Mouse (Mus musculus) CD8-positive naive resting alpha-beta T cell, adult 2 months (primary cell): ENCODE data around the gene Uts2r.

ENCODE experiments used
- DNase-seq, 2 experiments: peaks; one replicate each; pipeline ENCODE4 v3.0.0; 2022; ENCODE audit warnings: low read depth in 2 of 2, low spot score in 2 of 2

Gene Uts2r

DNA sequence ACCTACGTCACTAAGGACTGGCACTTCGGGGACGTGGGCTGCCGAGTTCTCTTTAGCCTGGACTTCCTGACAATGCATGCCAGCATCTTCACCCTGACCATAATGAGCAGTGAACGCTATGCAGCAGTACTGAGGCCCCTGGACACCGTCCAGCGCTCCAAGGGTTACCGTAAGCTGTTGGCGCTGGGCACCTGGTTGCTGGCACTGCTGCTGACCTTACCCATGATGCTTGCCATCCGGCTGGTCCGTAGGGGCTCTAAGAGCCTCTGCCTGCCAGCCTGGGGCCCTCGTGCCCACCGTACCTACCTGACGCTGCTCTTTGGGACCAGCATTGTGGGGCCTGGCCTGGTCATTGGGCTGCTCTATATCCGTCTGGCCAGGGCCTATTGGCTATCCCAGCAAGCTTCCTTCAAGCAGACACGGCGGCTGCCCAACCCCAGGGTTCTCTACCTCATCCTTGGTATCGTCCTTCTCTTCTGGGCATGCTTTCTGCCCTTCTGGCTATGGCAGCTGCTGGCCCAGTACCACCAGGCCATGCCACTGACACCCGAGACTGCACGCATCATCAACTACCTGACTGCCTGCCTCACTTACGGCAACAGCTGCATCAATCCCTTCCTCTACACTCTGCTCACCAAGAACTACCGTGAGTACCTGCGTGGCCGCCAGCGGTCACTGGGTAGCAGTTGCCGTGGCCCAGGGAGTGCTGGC is 720 bp downstream of the Uts2r start:
- DNase-seq: no peak

DNA sequence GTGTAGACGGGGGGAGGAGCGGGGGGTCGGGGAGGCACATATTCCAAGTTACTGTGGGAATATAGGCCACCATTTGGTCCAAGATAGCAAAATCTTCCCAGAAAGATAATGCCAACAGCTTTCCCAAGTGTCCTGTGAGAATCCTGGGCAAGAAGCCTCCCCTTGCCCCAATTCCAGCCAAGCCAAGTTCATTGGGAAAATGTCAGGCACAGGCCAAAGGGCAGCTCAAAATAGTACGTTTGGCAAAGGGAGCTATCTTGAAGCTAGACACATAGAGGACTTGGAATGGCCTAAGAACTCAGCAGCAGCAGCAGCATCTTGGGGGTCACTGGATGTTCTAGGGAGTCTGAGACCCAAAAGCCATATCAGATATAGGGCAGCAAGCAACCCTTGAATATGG is 3.7 kb downstream of the Uts2r start:
- no peak for DNase-seq

DNA sequence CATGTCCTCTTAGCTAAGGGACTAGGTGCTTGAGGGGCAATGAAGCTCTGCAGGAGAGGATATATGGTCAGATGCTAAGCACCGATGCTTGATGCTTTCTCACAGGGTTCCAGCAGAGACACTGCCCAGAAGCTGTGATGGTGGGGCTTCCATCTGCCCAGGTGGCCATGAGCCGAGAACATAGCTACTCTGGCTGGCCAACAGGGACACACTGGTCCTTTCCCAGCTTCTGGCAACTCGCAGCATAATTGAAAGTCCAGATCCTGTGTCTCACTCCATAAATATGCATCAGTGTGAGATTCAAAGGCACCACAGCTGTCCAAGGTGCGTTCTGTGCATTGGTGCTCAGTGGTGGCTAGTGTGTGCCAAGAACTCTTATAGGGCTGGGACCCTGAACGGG is 13.1 kb downstream of the Uts2r start:
- DNase-seq: no peak

DNA sequence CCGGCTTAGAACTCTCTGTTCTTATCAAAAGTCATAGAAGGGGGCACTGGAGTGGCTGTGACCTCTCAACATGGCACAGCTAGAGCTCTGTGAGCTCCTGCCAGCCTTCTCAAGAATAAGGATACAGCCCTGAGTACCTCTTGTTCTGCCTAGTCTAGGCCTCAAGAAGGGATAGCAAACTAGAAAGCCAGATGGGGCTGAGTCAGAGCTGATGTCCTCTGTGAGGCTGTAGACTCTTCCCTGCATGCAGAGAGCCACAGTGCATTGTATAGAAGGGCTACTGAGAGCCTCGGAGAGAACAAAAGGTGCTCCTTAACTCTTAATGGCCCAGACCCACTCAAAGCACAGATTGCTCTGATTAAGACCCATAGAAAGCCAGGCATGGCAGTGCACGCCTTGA is 14.2 kb downstream of the Uts2r start:
- no peak for DNase-seq

DNA sequence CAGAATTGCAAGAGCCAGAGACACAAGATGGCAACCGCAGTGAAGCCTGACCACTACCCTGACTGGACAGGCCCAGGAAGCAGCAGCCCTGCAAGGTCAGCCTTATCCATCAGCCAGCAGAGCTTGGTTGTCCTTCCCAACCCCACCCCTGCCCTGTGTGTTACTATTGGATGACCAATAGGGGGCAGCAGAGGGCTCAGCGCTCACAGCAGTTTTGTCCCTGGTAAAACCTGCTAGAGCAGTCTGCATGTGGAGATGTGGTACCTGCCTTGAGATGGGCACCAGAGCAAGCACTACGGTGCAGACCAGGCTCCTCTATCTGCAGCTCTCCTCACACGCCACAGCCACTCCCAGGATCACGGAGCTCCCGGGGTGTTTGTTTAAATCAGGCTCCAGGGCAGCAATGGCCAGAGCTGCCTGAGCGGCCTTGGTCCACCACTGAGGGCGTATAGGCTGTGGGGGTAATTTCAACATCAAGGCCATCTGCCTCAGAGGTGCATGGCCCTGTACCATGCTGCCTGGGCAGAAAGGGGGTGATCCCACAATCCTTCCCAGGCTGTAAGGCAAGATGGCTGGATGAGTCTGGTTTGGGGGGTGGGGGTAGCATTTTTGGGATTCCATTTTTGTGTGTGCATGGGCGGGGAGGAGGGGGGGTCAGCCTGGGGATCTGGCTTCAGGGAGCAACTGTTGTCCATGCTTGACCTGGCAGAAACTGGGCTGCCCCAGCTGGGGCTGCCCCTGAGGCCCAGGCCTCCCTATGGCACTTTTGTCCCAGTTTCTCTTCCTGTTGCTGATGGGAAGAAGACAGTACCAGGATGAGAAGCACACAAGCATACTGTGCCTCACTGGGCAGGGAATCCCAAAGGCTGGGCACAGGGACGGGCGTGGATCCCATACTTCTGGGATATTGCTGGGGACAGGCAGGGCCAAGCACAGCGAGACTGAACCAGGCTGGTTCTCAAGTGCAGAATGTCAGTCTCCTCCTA is 16.5 kb downstream of the Uts2r start:
- peak; percentile 24 to 56 for DNase-seq

DNA sequence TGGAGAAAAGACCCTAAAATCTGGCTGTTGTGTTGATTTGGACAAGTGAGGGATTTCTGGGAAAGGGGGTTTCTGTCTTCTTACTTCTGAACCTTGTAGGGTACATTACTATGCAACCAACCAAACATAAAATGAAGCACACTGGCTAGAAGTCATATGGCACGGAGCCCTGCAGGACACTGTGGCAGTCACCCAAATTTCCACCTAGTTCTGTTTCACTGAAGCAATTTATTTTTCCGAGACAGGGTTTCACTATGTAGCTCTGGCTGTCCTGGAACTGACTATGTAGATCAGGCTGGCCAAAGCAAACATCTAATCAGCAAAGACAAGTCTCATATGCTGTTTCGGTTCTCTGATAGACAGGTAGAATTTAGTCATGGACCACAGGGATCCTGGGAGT is 29.6 kb downstream of the Uts2r start:
- DNase-seq: no peak

DNA sequence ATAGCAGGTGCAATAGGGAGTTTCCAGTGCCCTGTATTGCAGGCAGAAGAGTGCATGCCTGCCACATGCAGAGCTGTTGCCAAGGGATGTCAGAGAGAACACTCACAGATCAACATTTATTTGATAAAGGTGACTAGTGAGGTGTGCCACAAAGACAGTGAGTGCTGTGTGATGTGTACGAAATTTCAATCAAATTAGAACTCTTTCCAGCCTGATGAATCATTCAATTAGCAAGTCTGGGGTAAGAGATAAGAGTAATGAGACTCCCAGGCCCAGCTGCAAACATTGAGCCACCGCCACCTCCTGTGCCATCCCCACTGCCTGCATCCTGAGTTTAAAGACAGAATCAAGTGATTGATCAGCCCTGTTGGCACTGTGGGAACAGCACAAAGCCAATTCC is 32.7 kb downstream of the Uts2r start:
- DNase-seq: no peak

DNA sequence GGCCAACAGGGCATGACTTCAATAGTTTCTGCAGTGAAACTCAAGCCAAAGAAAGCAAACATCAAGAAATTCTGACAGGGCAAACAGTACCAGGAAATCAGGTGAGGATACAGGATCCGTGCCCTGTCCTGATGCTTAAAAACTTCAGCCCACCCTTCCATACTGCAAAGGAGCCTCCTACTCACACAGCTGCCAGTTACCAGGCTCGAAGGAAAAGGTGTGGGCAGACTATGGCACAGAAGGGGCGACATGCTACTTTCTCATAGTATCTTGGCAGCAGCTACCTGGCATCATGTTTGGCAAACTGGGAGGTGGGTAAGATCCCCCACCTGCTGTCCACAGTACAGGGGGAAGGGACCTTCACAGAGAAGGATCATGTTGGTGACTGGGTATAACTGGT is 33.3 kb downstream of the Uts2r start:
- DNase-seq: no peak

DNA sequence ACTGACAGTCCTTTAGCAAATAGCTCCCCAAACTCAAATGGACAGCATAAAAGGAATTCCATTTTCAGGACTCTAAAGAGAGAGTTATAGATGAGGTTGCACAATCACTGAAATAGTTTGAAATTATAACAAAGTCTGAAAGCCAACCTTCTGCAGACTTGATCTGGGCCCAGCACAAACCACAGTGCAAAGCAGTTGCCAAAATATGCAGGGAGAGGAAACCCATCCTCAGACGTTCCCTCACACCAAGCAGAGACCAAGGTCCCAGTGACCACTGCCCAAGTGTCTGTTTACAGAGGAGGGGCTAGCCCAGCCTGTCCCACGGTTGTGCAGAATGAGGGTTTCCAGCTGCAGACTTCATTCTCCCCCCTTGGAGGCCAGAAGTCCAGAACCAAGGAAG is 38.6 kb downstream of the Uts2r start:
- DNase-seq: no peak

DNA sequence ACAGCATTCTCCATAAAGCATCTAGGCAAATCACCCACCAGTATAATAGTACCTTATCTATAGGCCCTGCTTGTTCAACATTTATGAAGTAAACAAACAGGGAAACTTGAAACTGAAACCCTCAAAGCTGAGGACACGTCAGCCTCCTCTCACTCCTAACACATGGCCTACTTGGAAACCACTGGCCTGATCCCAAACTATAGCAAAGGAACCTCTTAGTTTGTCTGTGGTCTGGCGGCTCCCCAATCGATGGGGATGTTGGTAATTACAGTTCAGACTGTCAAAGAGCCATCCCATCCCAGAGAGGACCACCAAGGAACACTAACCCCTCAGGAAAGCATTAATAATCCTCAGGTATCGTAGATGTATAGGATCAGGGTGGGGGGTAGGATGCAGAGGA is 39.8 kb downstream of the Uts2r start:
- no peak for DNase-seq

DNA sequence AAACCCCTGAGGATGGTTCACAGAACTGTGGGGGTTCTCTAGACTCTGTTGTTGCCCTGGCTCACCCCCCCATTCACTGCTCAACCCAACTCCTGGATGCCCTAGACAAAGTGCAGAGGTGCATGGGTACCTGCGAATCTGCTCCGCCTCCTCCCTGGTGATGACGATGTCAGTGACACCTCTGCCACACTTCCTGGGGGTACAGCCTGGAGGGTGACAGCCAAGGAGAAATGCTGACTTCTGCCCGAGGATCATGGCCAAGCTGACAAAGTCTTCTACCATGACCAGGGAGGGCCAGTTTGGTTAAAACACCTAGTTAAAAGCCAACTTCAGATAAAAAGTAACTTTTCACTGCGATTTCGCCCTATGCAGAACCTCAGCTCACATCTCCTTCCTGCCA is 40.7 kb downstream of the Uts2r start:
- DNase-seq: no peak

DNA sequence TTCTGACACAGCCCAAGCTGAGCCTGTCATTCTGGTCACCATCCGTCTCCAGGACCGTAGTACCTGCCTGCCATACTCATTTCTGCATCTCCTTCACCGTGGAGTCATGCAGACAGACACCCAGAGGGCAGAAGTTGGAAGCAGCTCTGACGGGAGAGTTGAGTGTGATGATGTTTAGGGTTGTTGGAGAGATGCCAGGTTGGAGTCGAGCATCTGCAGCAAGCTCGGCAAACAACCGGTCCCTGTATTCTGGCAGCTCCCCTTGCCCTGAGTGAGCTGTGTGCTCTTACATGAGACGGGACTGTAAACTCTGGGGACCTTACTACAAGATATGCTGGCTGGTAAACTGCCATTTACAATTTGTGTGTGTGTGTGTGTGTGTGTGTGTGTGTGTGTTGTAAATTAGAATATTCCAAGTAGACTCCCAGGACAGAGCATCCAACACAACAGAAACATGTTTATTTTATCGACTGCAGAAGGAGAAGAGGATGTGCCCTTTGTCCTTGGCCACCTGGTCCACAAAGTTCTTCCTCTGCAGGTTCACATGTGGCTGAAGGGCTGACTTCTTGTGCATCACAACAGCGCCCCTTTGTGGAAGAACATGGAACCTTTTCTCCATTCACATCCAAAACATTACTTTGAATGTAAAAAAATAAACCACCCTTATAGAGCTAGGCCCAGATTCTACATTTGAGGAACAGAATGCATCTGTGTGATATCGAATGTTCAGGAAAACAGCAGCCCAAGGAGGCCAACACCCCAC is 41.5 kb downstream of the Uts2r start:
- DNase-seq: peak in 1 of 2 experiments; percentile 28

DNA sequence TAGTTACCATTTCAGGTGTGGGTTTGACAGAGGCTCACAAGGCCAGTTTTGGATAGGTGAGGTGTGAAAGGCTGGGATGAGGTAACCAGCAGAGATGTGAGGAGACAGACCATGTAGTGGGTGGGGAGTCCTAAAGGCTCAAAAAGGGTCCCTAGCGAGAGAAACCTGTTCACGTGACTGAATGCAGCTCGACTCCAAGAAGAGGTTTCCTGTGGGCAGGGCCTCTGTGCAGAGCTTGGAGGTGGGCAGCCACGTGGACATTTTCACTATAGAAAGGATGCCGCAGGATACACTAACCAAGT is 43.7 kb downstream of the Uts2r start:
- DNase-seq: no peak

DNA sequence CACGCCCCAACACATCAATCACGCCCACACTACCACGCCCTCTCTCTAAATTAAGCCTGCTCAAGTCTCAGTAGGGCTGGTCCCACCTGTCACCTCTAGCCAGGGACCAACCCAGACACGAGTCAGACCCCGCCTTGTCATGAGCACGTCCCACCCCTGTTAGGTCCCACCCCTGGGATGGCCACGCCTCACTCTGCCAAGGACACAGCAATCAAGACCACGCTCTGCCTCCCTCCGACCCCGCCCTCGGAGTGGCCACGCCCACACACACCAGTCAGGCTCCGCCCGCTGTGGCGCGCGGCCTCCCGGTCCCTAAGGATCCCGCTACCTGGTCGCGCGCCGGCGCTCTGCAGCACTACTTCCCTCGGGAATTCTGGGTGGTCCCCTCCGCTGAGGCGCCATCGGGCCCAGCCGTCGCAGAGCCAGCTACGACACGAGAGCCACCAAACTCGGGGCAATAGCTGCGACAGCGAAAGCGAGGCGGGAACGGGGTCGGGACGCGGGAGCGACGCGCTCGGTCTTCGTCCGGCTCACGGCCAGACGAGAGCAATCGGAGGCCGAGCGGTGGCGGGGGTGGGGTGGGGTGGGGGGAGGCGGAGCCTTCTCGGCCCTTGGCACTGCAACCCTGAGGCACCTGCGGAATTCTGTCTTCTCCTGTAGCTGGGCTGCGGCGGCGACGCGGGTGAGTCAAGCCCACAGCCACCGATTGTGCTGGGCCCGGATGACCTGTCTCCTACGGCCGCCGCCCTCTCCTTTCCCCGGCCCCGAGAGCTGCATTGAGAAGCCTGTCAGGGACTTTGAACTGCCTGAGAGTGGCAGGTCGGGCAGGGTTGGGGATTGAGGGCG is 44.3 kb downstream of the Uts2r start, which contains the start of the genes Hexdc and Ogfod3:
Hexdc (plus strand) TSS at position 273 of the 846 bp plus-strand sequence.
Ogfod3 (minus strand) TSS at position 551 of the 846 bp plus-strand sequence.
- peak; percentile 86 to 94 for DNase-seq
